9 mouse cellular contexts compared by ENCODE assay signal in the genomic region with DNA sequence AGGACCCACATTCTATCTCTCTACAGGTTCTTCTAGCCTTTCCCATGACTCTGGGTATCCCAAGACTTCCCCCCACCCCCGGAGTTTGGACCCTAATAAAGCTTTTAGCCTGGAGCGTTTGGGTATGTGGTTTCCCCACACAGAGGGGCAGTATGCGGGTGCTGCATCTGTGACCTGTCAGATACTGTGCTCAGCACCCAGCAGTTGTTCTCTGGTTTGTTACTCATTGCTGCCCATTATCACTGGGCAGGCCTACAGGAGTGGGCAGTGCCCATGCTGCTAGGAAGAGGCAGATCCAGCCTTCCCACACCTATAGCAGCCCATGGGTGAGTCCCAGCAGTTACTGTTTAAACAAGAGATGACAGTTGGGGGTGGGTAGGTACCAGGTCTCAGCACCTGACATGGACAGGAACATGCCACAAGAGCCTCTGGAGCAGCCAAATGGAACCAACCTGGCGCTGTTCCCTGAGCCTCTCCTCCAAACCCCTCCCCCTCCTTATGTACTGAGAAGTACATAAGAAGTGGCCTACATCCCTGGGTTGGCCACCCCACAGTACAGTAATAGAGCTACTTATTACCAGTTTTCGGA. TPM values are rescaled to one million over a fixed set of nuclear protein-coding genes. Genes with fewer than 3 reads are reported as not detected.
DNase-seq lines count a peak whose midpoint lies in the region; ATAC-seq and TF ChIP-seq lines count a peak whose summit lies in the region.
"Had no signal": no experiment of that assay in that cellular context is flagged by ENCODE, and none has a peak within 500 bp of the region (broad histone marks: within the 10 kb centered on the region; RNA-seq: fewer than 3 reads in every experiment).

No protein-coding gene starts in this region.

- H3K27ac ChIP-seq in hindbrain, embryonic 15.5 days (replicated peaks) = no peak overlapping the region
- no peak overlapping the region for H3K27ac ChIP-seq in hindbrain, embryonic 13.5 days
- H3K27ac ChIP-seq in heart, embryonic 14.5 days (replicated peaks in 1 of 2; ENCODE audit: control insufficient read depth in 1 of 2, insufficient read depth in 1 of 2, low read depth in 2 of 2, low read length in 2 of 2) = peak overlapping the region in 1 of 2 experiments; percentile 97; a peak in 2 of 4 replicates
- peak overlapping the region; percentile 93 for H3K27ac ChIP-seq in kidney, postnatal 0 days

- peak; percentile 67 for DNase-seq in kidney, postnatal 0 days (ENCODE audit: low spot score)
- DNase-seq in thymus, postnatal 25 days = no peak
- DNase-seq in spleen, postnatal 14 days (ENCODE audit: low spot score in 2 of 2) = no peak
- DNase-seq: midbrain, embryonic 14.5 days had no signal

- peak; percentile 13 for TF ChIP-seq POLR2A in myocyte (IDR thresholded peaks at IDR 0.05; ENCODE audit: insufficient read length, low read depth)

- H3K4me2 ChIP-seq in hindbrain, embryonic 15.5 days = peak overlapping the region; percentile 84; the same call in 1 of the 2 replicates
- no peak overlapping the region for H3K4me2 ChIP-seq in hindbrain, embryonic 13.5 days
- H3K4me2 ChIP-seq in heart, embryonic 14.5 days (ENCODE audit: low read length) = peak overlapping the region; percentile 66
- H3K4me2 ChIP-seq in kidney, postnatal 0 days (ENCODE audit: low read length) = peak overlapping the region; percentile 62
- H3K4me2 ChIP-seq in myocyte (ENCODE audit: low read depth) = peak overlapping the region; percentile 95

- peaks cover 22% of the 10 kb centered on the region for H3K4me1 ChIP-seq in hindbrain, embryonic 15.5 days (replicated peaks)
- H3K4me1 ChIP-seq in hindbrain, embryonic 13.5 days (replicated peaks) = peaks cover 27% of the 10 kb centered on the region
- H3K4me1 ChIP-seq in heart, embryonic 14.5 days (ENCODE audit: control insufficient read depth in 2 of 2, insufficient read depth in 2 of 2, low read length in 2 of 2) = peaks cover 18 to 32% of the 10 kb centered on the region in 2 experiments
- peaks cover 31% of the 10 kb centered on the region for H3K4me1 ChIP-seq in kidney, postnatal 0 days (replicated peaks; ENCODE audit: insufficient read depth, low read length)

- H3K27me3 ChIP-seq in hindbrain, embryonic 15.5 days = no peaks in the 10 kb centered on the region
- H3K27me3 ChIP-seq in hindbrain, embryonic 13.5 days = 0 out of 2 replicates have a peak, but pooled peaks cover 6% of the 10 kb centered on the region
- no peaks in the 10 kb centered on the region for H3K27me3 ChIP-seq in heart, embryonic 14.5 days (ENCODE audit: control insufficient read depth, insufficient read depth, low read length)
- H3K27me3 ChIP-seq in kidney, postnatal 0 days (ENCODE audit: insufficient read depth, low read length) = no peaks in the 10 kb centered on the region
- H3K27me3 ChIP-seq in myocyte (ENCODE audit: control insufficient read depth, insufficient read depth, insufficient read length) = no peaks in the 10 kb centered on the region

- H3ac ChIP-seq in myocyte (ENCODE audit: control insufficient read depth, insufficient read length) = no peak overlapping the region

- TF ChIP-seq CTCF in kidney, postnatal 0 days (IDR thresholded peaks at IDR 0.05; ENCODE audit: low read depth) = no peak

- 94% methylated on average over 5 of the region's 5 CpGs for WGBS in hindbrain, embryonic 15.5 days
- 92% methylated on average over 5 of the region's 5 CpGs for WGBS in hindbrain, embryonic 13.5 days
- 90% methylated on average over 5 of the region's 5 CpGs for WGBS in heart, embryonic 14.5 days
- 60% methylated on average over 5 of the region's 5 CpGs for whole genome bisulfite sequencing in kidney, postnatal 0 days

- no peaks in the 10 kb centered on the region for H3K9me3 ChIP-seq in hindbrain, embryonic 15.5 days
- H3K9me3 ChIP-seq in hindbrain, embryonic 13.5 days = no peaks in the 10 kb centered on the region
- H3K9me3 ChIP-seq in heart, embryonic 14.5 days (ENCODE audit: control insufficient read depth, low read length) = no peaks in the 10 kb centered on the region
- no peaks in the 10 kb centered on the region for H3K9me3 ChIP-seq in kidney, postnatal 0 days (replicated peaks; ENCODE audit: low read length)

- H3K9ac ChIP-seq in hindbrain, embryonic 15.5 days = no peak overlapping the region
- no peak overlapping the region for H3K9ac ChIP-seq in hindbrain, embryonic 13.5 days
- H3K9ac ChIP-seq in heart, embryonic 14.5 days (ENCODE audit: low read length) = peak overlapping the region; percentile 32; the same call in 1 of the 2 replicates
- peak overlapping the region; percentile 24; the same call in 1 of the 2 replicates for H3K9ac ChIP-seq in kidney, postnatal 0 days (ENCODE audit: low read depth, low read length)

- ATAC-seq in hindbrain, embryonic 15.5 days (ENCODE audit: low FRiP score, low read depth) = no peak
- no peak for ATAC-seq in hindbrain, embryonic 13.5 days (ENCODE audit: low FRiP score)
- ATAC-seq in heart, embryonic 14.5 days (ENCODE audit: insufficient number of reproducible peaks, insufficient read depth, low FRiP score, low read depth) = no peak
- peak; percentile 74 for ATAC-seq in kidney, postnatal 0 days (replicated peaks; ENCODE audit: low FRiP score, low read depth)
- ATAC-seq in erythroid progenitor cell, adult 5-6 weeks (replicated peaks; ENCODE audit: low FRiP score, poor library complexity, severe bottlenecking) = no peak

- H3K4me3 ChIP-seq in hindbrain, embryonic 15.5 days = no peak overlapping the region
- H3K4me3 ChIP-seq in hindbrain, embryonic 13.5 days = no peak overlapping the region
- H3K4me3 ChIP-seq in heart, embryonic 14.5 days (ENCODE audit: control insufficient read depth in 1 of 2, insufficient read depth in 1 of 2, low read depth in 1 of 2, low read length in 2 of 2) = peak overlapping the region in 1 of 2 experiments; percentile 64; a peak in 1 of 4 replicates
- peak overlapping the region; percentile 67; the same call in 1 of the 2 replicates for H3K4me3 ChIP-seq in kidney, postnatal 0 days (replicated peaks; ENCODE audit: low read depth, low read length)
- peak overlapping the region; percentile 80 for H3K4me3 ChIP-seq in myocyte

- H3K79me2 ChIP-seq in myocyte (ENCODE audit: control insufficient read depth, insufficient read depth) = peaks cover 32% of the 10 kb centered on the region

- no peaks in the 10 kb centered on the region for H3K36me3 ChIP-seq in hindbrain, embryonic 15.5 days
- H3K36me3 ChIP-seq in hindbrain, embryonic 13.5 days = peaks cover 4% of the 10 kb centered on the region; the same call in 1 of the 2 replicates
- peaks cover 35% of the 10 kb centered on the region for H3K36me3 ChIP-seq in heart, embryonic 14.5 days (ENCODE audit: control insufficient read depth, insufficient read depth, low read length)
- H3K36me3 ChIP-seq in kidney, postnatal 0 days (ENCODE audit: insufficient read depth, low read length) = peaks cover 19% of the 10 kb centered on the region
- H3K36me3 ChIP-seq in myocyte (ENCODE audit: control insufficient read depth, insufficient read depth) = peaks cover 10% of the 10 kb centered on the region

TF ChIP-seq in myocyte, 11 proteins besides CTCF, POLR2A, EP300 and RAD21 (continues in another document):
- TF ChIP-seq POLR2AphosphoS2 (IDR thresholded peaks at IDR 0.05; ENCODE audit: insufficient read length, low read depth) (peak; percentile 5), MYOD1 (IDR thresholded peaks at IDR 0.05; ENCODE audit: control insufficient read depth in 1 of 3, insufficient read length in 2 of 3, low read depth in 2 of 3) (peak in 2 of 3 experiments; percentile 40 to 68), SRF (IDR thresholded peaks at IDR 0.05; ENCODE audit: control insufficient read depth, insufficient read length, low read depth) (no peak)

RNA-seq across cellular contexts. Expression of gene Smtn, which starts 3.6 kb away (rescaled TPM):
- 18.5 and 19.5 TPM in 2 replicates for polyA plus RNA-seq in hindbrain, embryonic 15.5 days (2015; fragmentation: Nextera tagmentation; extraction: Ambion mirVana)
- polyA plus RNA-seq in hindbrain, embryonic 13.5 days (2015; fragmentation: Nextera tagmentation; extraction: Ambion mirVana) = 16.7 and 17.7 TPM in 2 replicates
- 71.7 and 75.0 TPM in 2 replicates for polyA plus RNA-seq in heart, embryonic 14.5 days (2014; fragmentation: Nextera tagmentation; extraction: Ambion mirVana)
- polyA plus RNA-seq in kidney, postnatal 0 days (2015; fragmentation: Nextera tagmentation; extraction: Ambion mirVana) = 86.4 and 94.3 TPM in 2 replicates
- 141 TPM for polyA plus RNA-seq in myocyte (2012; fragmentation: generic; extraction: Trizol)
- total RNA-seq in erythroid progenitor cell, adult 5-6 weeks (2015; ENCODE audit: low replicate concordance) = 6.1 TPM in 1 of 2 replicates, not detected in the other
- total RNA-seq in erythroid progenitor cell, adult 5-6 weeks (2017; ENCODE audit: low replicate concordance) = 0.39 and 2.9 TPM in 2 replicates

RNA-seq across cellular contexts. Expression of gene Selenom, which starts 22.4 kb away (rescaled TPM):
- polyA plus RNA-seq in hindbrain, embryonic 15.5 days (2015; fragmentation: Nextera tagmentation; extraction: Ambion mirVana) = 136 and 139 TPM in 2 replicates
- polyA plus RNA-seq in hindbrain, embryonic 13.5 days (2015; fragmentation: Nextera tagmentation; extraction: Ambion mirVana) = 55.8 and 58.4 TPM in 2 replicates
- polyA plus RNA-seq in heart, embryonic 14.5 days (2014; fragmentation: Nextera tagmentation; extraction: Ambion mirVana) = 148 and 151 TPM in 2 replicates
- polyA plus RNA-seq in kidney, postnatal 0 days (2015; fragmentation: Nextera tagmentation; extraction: Ambion mirVana) = 124 and 125 TPM in 2 replicates
- 270 TPM for polyA plus RNA-seq in myocyte (2012; fragmentation: generic; extraction: Trizol)
- 1.8 TPM in 1 of 2 replicates, not detected in the other for total RNA-seq in erythroid progenitor cell, adult 5-6 weeks (2015; ENCODE audit: low replicate concordance)
- 3.3 TPM in 1 of 2 replicates, not detected in the other for total RNA-seq in erythroid progenitor cell, adult 5-6 weeks (2017; ENCODE audit: low replicate concordance)

RNA-seq across cellular contexts. Expression of gene Inpp5j, which starts 32.2 kb away (rescaled TPM):
- 9.3 and 9.8 TPM in 2 replicates for polyA plus RNA-seq in hindbrain, embryonic 15.5 days (2015; fragmentation: Nextera tagmentation; extraction: Ambion mirVana)
- polyA plus RNA-seq in hindbrain, embryonic 13.5 days (2015; fragmentation: Nextera tagmentation; extraction: Ambion mirVana) = 3.3 and 4.1 TPM in 2 replicates
- 8.1 and 8.2 TPM in 2 replicates for polyA plus RNA-seq in heart, embryonic 14.5 days (2014; fragmentation: Nextera tagmentation; extraction: Ambion mirVana)
- 4.5 and 4.7 TPM in 2 replicates for polyA plus RNA-seq in kidney, postnatal 0 days (2015; fragmentation: Nextera tagmentation; extraction: Ambion mirVana)
- 5.8 TPM for polyA plus RNA-seq in myocyte (2012; fragmentation: generic; extraction: Trizol)
- total RNA-seq in erythroid progenitor cell, adult 5-6 weeks (2015; ENCODE audit: low replicate concordance) = 1.3 TPM in 1 of 2 replicates, not detected in the other
- total RNA-seq in erythroid progenitor cell, adult 5-6 weeks (2017; ENCODE audit: low replicate concordance) = not detected in 2 replicates

RNA-seq across cellular contexts. Expression of gene Pla2g3, which starts 48.8 kb away (rescaled TPM):
- 1.6 and 2.0 TPM in 2 replicates for polyA plus RNA-seq in hindbrain, embryonic 15.5 days (2015; fragmentation: Nextera tagmentation; extraction: Ambion mirVana)
- polyA plus RNA-seq in hindbrain, embryonic 13.5 days (2015; fragmentation: Nextera tagmentation; extraction: Ambion mirVana) = 0.61 and 0.62 TPM in 2 replicates
- 0.20 and 0.34 TPM in 2 replicates for polyA plus RNA-seq in heart, embryonic 14.5 days (2014; fragmentation: Nextera tagmentation; extraction: Ambion mirVana)
- 0.25 and 0.32 TPM in 2 replicates for polyA plus RNA-seq in kidney, postnatal 0 days (2015; fragmentation: Nextera tagmentation; extraction: Ambion mirVana)
- 0.62 TPM for polyA plus RNA-seq in myocyte (2012; fragmentation: generic; extraction: Trizol)
- total RNA-seq in erythroid progenitor cell, adult 5-6 weeks (2015; ENCODE audit: low replicate concordance) = not detected in 2 replicates
- not detected in 2 replicates for total RNA-seq in erythroid progenitor cell, adult 5-6 weeks (2017; ENCODE audit: low replicate concordance)

Comparison
In these comparisons a context has a peak if more than half of its experiments do, and no peak if none do; other contexts are left out.
1. H3K4me3 ChIP-seq: peak in kidney, postnatal 0 days (single experiment) and myocyte (single experiment); none in hindbrain, embryonic 15.5 days (single experiment) and hindbrain, embryonic 13.5 days (single experiment).
2. H3K9ac ChIP-seq: peak in heart, embryonic 14.5 days (single experiment) and kidney, postnatal 0 days (single experiment); none in hindbrain, embryonic 15.5 days (single experiment) and hindbrain, embryonic 13.5 days (single experiment).